Mouse (Mus musculus) kidney, embryonic 16.5 days (tissue): ENCODE results near the gene Slc25a12. TPM values are rescaled to one million over a fixed set of nuclear protein-coding genes. Genes with fewer than 3 reads are reported as not detected.

Experiments used
- ATAC-seq: fragments of 200-750 bp; cut with Nextera tagmentation; 2 replicates; pipeline ENCODE4 v1.8.0; 2017; ENCODE audit warnings: moderate TSS enrichment; ENCODE audit not compliant: low FRiP score, low TSS enrichment
- H3K27ac ChIP-seq: fragments of 300-500 bp; sonication (generic); 2 replicates; pipeline ENCODE4 v1.5.1; 2014; ENCODE audit warnings: low read length
- H3K27me3 ChIP-seq: fragments of 300-500 bp; sonication (generic); 2 replicates; pipeline ENCODE4 v1.6.1; 2014; ENCODE audit warnings: low read length, control low read depth, mixed read lengths; ENCODE audit not compliant: insufficient read depth
- H3K36me3 ChIP-seq: fragments of 300-500 bp; sonication (generic); 2 replicates; pipeline ENCODE4 v1.6.1; 2014; ENCODE audit warnings: low read length, control low read depth, mixed read lengths; ENCODE audit not compliant: insufficient read depth
- H3K4me1 ChIP-seq: fragments of 300-500 bp; sonication (generic); 2 replicates; pipeline ENCODE4 v1.6.1; 2014; ENCODE audit warnings: low read length, control low read depth, mixed read lengths; ENCODE audit not compliant: insufficient read depth
- H3K4me2 ChIP-seq: fragments of 300-500 bp; sonication (generic); replicated peaks from 2 replicates; pipeline ENCODE4 v1.6.1; 2014; ENCODE audit warnings: low read depth, low read length
- H3K4me3 ChIP-seq: fragments of 300-500 bp; sonication (generic); 2 replicates; pipeline ENCODE4 v1.5.1; 2014; ENCODE audit warnings: mild to moderate bottlenecking, low read length
- H3K9ac ChIP-seq: fragments of 300-500 bp; sonication (generic); replicated peaks from 2 replicates; pipeline ENCODE4 v1.6.1; 2014; ENCODE audit warnings: low read length
- H3K9me3 ChIP-seq: fragments of 300-500 bp; sonication (generic); 2 replicates; pipeline ENCODE4 v1.6.1; 2016; ENCODE audit warnings: low read length, control low read depth
- WGBS: fragments of 180-500 bp; shearing (Covaris S2); extraction: QIAGEN DNeasy Blood & Tissue Kit; methylation state at CpG from one replicate; pipeline ENCODE4 v1.1.7; 2014; 5-methylcytosine and 5-hydroxymethylcytosine counted together
- polyA plus RNA-seq: library from polyadenylated mRNA; unstranded; fragments of >200 nt; fragmentation: Nextera tagmentation; extraction: Ambion mirVana; gene quantifications from 2 replicates; pipeline ENCODE4 v1.2.1, GENCODE M21; 2015

Gene Slc25a12
- polyA plus RNA-seq, 1 experiment from 2014 or later = 53.3 TPM

GRCm38 (mm10) chr2:71245416-71245815 lies 122.1 kb downstream of the Slc25a12 start:
- Histone ChIP-seq H3K9ac (no peak overlapping the region), H3K27me3 (no peaks in the 10 kb centered on the region), H3K9me3 (no peaks in the 10 kb centered on the region), H3K4me1 (no peaks in the 10 kb centered on the region), H3K36me3 (peaks cover 26% of the 10 kb centered on the region), H3K4me2 (no peak overlapping the region), H3K4me3 (no peak overlapping the region), H3K27ac (no peak overlapping the region)
- no peak for ATAC-seq
- 82% methylated on average over 3 of the region's 3 CpGs for WGBS

- H3K4me3 ChIP-seq = no peak overlapping the region
- H3K4me2 ChIP-seq = no peak overlapping the region
- H3K4me1 ChIP-seq = no peaks in the 10 kb centered on the region
- H3K9me3 ChIP-seq = no peaks in the 10 kb centered on the region
- no peak overlapping the region for H3K9ac ChIP-seq
- 77% methylated on average over 7 of the region's 7 CpGs for WGBS
- ATAC-seq = no peak
- no peak overlapping the region for H3K27ac ChIP-seq
- peaks cover 24% of the 10 kb centered on the region for H3K36me3 ChIP-seq
- H3K27me3 ChIP-seq = no peaks in the 10 kb centered on the region
Measured at GRCm38 (mm10) chr2:71244807-71245206, 122.7 kb downstream of the Slc25a12 start.

- H3K4me1 ChIP-seq = no peaks in the 10 kb centered on the region
- no peaks in the 10 kb centered on the region for H3K27me3 ChIP-seq
- H3K36me3 ChIP-seq = peaks cover 15% of the 10 kb centered on the region
- H3K4me3 ChIP-seq = no peak overlapping the region
- no peak overlapping the region for H3K9ac ChIP-seq
- no peak overlapping the region for H3K27ac ChIP-seq
- no peak for ATAC-seq
- no peaks in the 10 kb centered on the region for H3K9me3 ChIP-seq
- no peak overlapping the region for H3K4me2 ChIP-seq
- WGBS = 80% methylated on average over 9 of the region's 9 CpGs
Measured at GRCm38 (mm10) chr2:71243058-71243672, 124.4 kb downstream of the Slc25a12 start.

GRCm38 (mm10) chr2:71242180-71242579 lies 125.4 kb downstream of the Slc25a12 start:
- no peak overlapping the region for H3K9ac ChIP-seq
- H3K36me3 ChIP-seq = peaks cover 16% of the 10 kb centered on the region
- ATAC-seq = no peak
- H3K4me1 ChIP-seq = no peaks in the 10 kb centered on the region
- no peak overlapping the region for H3K4me3 ChIP-seq
- no peaks in the 10 kb centered on the region for H3K9me3 ChIP-seq
- H3K27ac ChIP-seq = no peak overlapping the region
- no peaks in the 10 kb centered on the region for H3K27me3 ChIP-seq
- 89% methylated on average over 3 of the region's 3 CpGs for WGBS
- no peak overlapping the region for H3K4me2 ChIP-seq

GRCm38 (mm10) chr2:71241505-71241904 lies 126.0 kb downstream of the Slc25a12 start:
- 96% methylated on average over 2 of the region's 2 CpGs for WGBS
- Histone ChIP-seq H3K9me3 (no peaks in the 10 kb centered on the region), H3K27ac (no peak overlapping the region), H3K4me1 (no peaks in the 10 kb centered on the region), H3K4me2 (no peak overlapping the region), H3K4me3 (no peak overlapping the region), H3K27me3 (no peaks in the 10 kb centered on the region), H3K9ac (no peak overlapping the region), H3K36me3 (peaks cover 16% of the 10 kb centered on the region)
- ATAC-seq = no peak

- no peak for ATAC-seq
- no peak overlapping the region for H3K9ac ChIP-seq
- no peaks in the 10 kb centered on the region for H3K9me3 ChIP-seq
- no peaks in the 10 kb centered on the region for H3K27me3 ChIP-seq
- H3K4me1 ChIP-seq = no peaks in the 10 kb centered on the region
- no peak overlapping the region for H3K4me3 ChIP-seq
- peaks cover 14% of the 10 kb centered on the region; the same call in 1 of the 2 replicates for H3K36me3 ChIP-seq
- no peak overlapping the region for H3K27ac ChIP-seq
- no peak overlapping the region for H3K4me2 ChIP-seq
- 94% methylated on average over 6 of the region's 6 CpGs for WGBS
Measured at GRCm38 (mm10) chr2:71236009-71236408, 131.5 kb downstream of the Slc25a12 start.

GRCm38 (mm10) chr2:71235420-71235819 lies 132.1 kb downstream of the Slc25a12 start:
- no peaks in the 10 kb centered on the region for H3K4me1 ChIP-seq
- no peak overlapping the region for H3K4me2 ChIP-seq
- peaks cover 14% of the 10 kb centered on the region; the same call in 1 of the 2 replicates for H3K36me3 ChIP-seq
- WGBS = 94% methylated on average over 4 of the region's 4 CpGs
- H3K9ac ChIP-seq = no peak overlapping the region
- H3K9me3 ChIP-seq = no peaks in the 10 kb centered on the region
- H3K27me3 ChIP-seq = no peaks in the 10 kb centered on the region
- no peak overlapping the region for H3K27ac ChIP-seq
- H3K4me3 ChIP-seq = no peak overlapping the region
- no peak for ATAC-seq

GRCm38 (mm10) chr2:71232976-71233375 lies 134.6 kb downstream of the Slc25a12 start:
- H3K4me3 ChIP-seq = no peak overlapping the region
- H3K4me2 ChIP-seq = no peak overlapping the region
- H3K27ac ChIP-seq = no peak overlapping the region
- ATAC-seq = no peak
- peaks cover 11% of the 10 kb centered on the region; the same call in 1 of the 2 replicates for H3K36me3 ChIP-seq
- no peaks in the 10 kb centered on the region for H3K27me3 ChIP-seq
- 75% methylated on average over 2 of the region's 2 CpGs for WGBS
- H3K9me3 ChIP-seq = no peaks in the 10 kb centered on the region
- no peak overlapping the region for H3K9ac ChIP-seq
- H3K4me1 ChIP-seq = 0 out of 2 replicates have a peak, but pooled peaks cover 2% of the 10 kb centered on the region

GRCm38 (mm10) chr2:71231951-71232350 lies 135.6 kb downstream of the Slc25a12 start:
- Histone ChIP-seq H3K9me3 (no peaks in the 10 kb centered on the region), H3K4me3 (no peak overlapping the region), H3K36me3 (peaks cover 8% of the 10 kb centered on the region; the same call in 1 of the 2 replicates), H3K4me1 (0 out of 2 replicates have a peak, but pooled peaks cover 2% of the 10 kb centered on the region), H3K27me3 (no peaks in the 10 kb centered on the region), H3K4me2 (no peak overlapping the region), H3K9ac (no peak overlapping the region), H3K27ac (no peak overlapping the region)
- WGBS = 84% methylated on average over 5 of the region's 5 CpGs
- ATAC-seq = no peak

GRCm38 (mm10) chr2:71229603-71230002 lies 137.9 kb downstream of the Slc25a12 start:
- no peaks in the 10 kb centered on the region for H3K27me3 ChIP-seq
- WGBS = 85% methylated on average over 1 of the region's 1 CpGs
- no peaks in the 10 kb centered on the region for H3K9me3 ChIP-seq
- H3K36me3 ChIP-seq = peaks cover 4% of the 10 kb centered on the region; the same call in 1 of the 2 replicates
- no peak for ATAC-seq
- H3K9ac ChIP-seq = no peak overlapping the region
- H3K4me3 ChIP-seq = no peak overlapping the region
- H3K4me2 ChIP-seq = no peak overlapping the region
- H3K27ac ChIP-seq = no peak overlapping the region
- 0 out of 2 replicates have a peak, but pooled peaks cover 2% of the 10 kb centered on the region for H3K4me1 ChIP-seq
